Mouse (Mus musculus) stomach, embryonic 14.5 days (tissue): ENCODE data around the gene Upf1. TPM values are rescaled to one million over a fixed set of nuclear protein-coding genes. Genes with fewer than 3 reads are reported as not detected.
A peak's percentile ranks its signal among the peaks of the same experiment; 100 is the strongest.

Experiments
- ATAC-seq: fragments of 200-750 bp; cut with Nextera tagmentation; 2 replicates; pipeline ENCODE4 v1.8.0; 2017; ENCODE audit warnings: low read depth, moderate TSS enrichment; ENCODE audit not compliant: insufficient number of reproducible peaks, insufficient read depth, low FRiP score
- H3K27ac ChIP-seq: fragments of 300-500 bp; sonication (generic); 2 replicates; pipeline ENCODE4 v1.5.1; 2014; ENCODE audit warnings: mild to moderate bottlenecking, low read length, moderate library complexity, mixed read lengths
- H3K27me3 ChIP-seq: fragments of 300-500 bp; sonication (generic); 2 replicates; pipeline ENCODE4 v1.6.1; 2014; ENCODE audit warnings: low read length, control low read depth, mixed read lengths; ENCODE audit not compliant: control insufficient read depth, insufficient read depth
- H3K36me3 ChIP-seq: fragments of 300-500 bp; sonication (generic); 2 replicates; pipeline ENCODE4 v1.6.1; 2014; ENCODE audit warnings: mild to moderate bottlenecking, control low read depth, low read length, moderate library complexity, mixed read lengths; ENCODE audit not compliant: control insufficient read depth, insufficient read depth
- H3K4me1 ChIP-seq: fragments of 300-500 bp; sonication (generic); 2 replicates; pipeline ENCODE4 v1.6.1; 2014; ENCODE audit warnings: low read length, control low read depth, mixed read lengths; ENCODE audit not compliant: control insufficient read depth, insufficient read depth
- H3K4me2 ChIP-seq: fragments of 300-500 bp; sonication (generic); replicated peaks from 2 replicates; pipeline ENCODE4 v1.6.1; 2014; ENCODE audit warnings: low read depth, low read length, control low read depth
- H3K4me3 ChIP-seq: fragments of 300-500 bp; sonication (generic); 2 replicates; pipeline ENCODE4 v1.5.1; 2014; ENCODE audit warnings: low read depth, low read length, control low read depth
- H3K9ac ChIP-seq: fragments of 300-500 bp; sonication (generic); replicated peaks from 2 replicates; pipeline ENCODE4 v1.6.1; 2014; ENCODE audit warnings: low read depth, mild to moderate bottlenecking, control low read depth, low read length, moderate library complexity, mixed read lengths
- H3K9me3 ChIP-seq: fragments of 300-500 bp; sonication (generic); 2 replicates; pipeline ENCODE4 v1.6.1; 2016; ENCODE audit warnings: low read depth, low read length, control low read depth; ENCODE audit not compliant: control insufficient read depth
- WGBS: fragments of 180-500 bp; shearing (Covaris S2); extraction: QIAGEN DNeasy Blood & Tissue Kit; methylation state at CpG from one replicate; pipeline ENCODE4 v1.1.7; 2014; 5-methylcytosine and 5-hydroxymethylcytosine counted together
- polyA plus RNA-seq: library from polyadenylated mRNA; unstranded; fragments of >200 nt; fragmentation: Nextera tagmentation; extraction: Ambion mirVana; gene quantifications from 2 replicates; pipeline ENCODE4 v1.2.1, GENCODE M21; 2014

Gene Upf1
- polyA plus RNA-seq, 1 experiment from 2014 or later = 17.0 TPM

GRCm38 (mm10) chr8:70352000-70352384, 1.1 kb downstream of the Upf1 start:
- H3K9me3 ChIP-seq = no peaks in the 10 kb centered on the region
- 13% methylated on average over 3 of the region's 3 CpGs for WGBS
- peak overlapping the region; percentile 100 for H3K4me2 ChIP-seq
- H3K27me3 ChIP-seq = no peaks in the 10 kb centered on the region
- peak overlapping the region; percentile 81 for H3K9ac ChIP-seq
- H3K4me1 ChIP-seq = peaks cover 27% of the 10 kb centered on the region
- peak overlapping the region; percentile 95 for H3K4me3 ChIP-seq
- no peak for ATAC-seq
- H3K27ac ChIP-seq = 0 out of 2 replicates have a peak overlapping the region, but pooled peaks have one; percentile 15
- peaks cover 6% of the 10 kb centered on the region; the same call in 1 of the 2 replicates for H3K36me3 ChIP-seq

GRCm38 (mm10) chr8:70351035-70351999, 1.8 kb downstream of the Upf1 start:
- Histone ChIP-seq H3K27me3 (no peaks in the 10 kb centered on the region), H3K9ac (peak overlapping the region; percentile 81), H3K9me3 (no peaks in the 10 kb centered on the region), H3K4me3 (peak overlapping the region; percentile 95), H3K4me2 (peak overlapping the region; percentile 100), H3K36me3 (peaks cover 10% of the 10 kb centered on the region; the same call in 1 of the 2 replicates), H3K4me1 (peaks cover 27% of the 10 kb centered on the region), H3K27ac (peak overlapping the region; percentile 15; the same call in 1 of the 2 replicates)
- 38% methylated on average over 15 of the region's 15 CpGs for WGBS
- no peak for ATAC-seq

GRCm38 (mm10) chr8:70347860-70348420, 5.1 kb downstream of the Upf1 start:
- no peak overlapping the region for H3K27ac ChIP-seq
- H3K9me3 ChIP-seq = no peaks in the 10 kb centered on the region
- no peak overlapping the region for H3K4me3 ChIP-seq
- H3K4me2 ChIP-seq = no peak overlapping the region
- peaks cover 21% of the 10 kb centered on the region for H3K4me1 ChIP-seq
- no peak overlapping the region for H3K9ac ChIP-seq
- WGBS = 77% methylated on average over 1 of the region's 1 CpGs
- ATAC-seq = no peak
- H3K36me3 ChIP-seq = peaks cover 16% of the 10 kb centered on the region
- H3K27me3 ChIP-seq = no peaks in the 10 kb centered on the region

DNA sequence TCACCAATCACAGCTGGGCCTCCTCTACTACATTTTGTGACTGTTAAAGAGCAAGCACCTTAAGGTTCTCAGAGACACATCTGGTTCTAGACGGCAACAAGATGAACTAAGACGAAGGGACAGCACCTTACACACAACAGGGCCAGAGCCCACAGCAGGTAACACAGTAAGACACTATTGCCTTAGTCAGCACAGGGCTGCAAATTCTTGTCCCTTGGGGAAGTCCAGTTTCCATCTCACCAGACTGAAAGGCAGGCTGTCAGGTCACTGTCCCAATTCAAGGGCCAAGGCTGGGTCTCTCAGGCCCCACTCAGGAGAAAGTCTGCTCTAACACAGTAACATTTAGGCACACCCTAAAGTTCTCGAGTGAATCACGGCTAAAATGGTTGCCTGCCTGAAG, 5.6 kb downstream of the Upf1 start:
- Histone ChIP-seq H3K36me3 (peaks cover 19% of the 10 kb centered on the region), H3K4me3 (no peak overlapping the region), H3K27me3 (no peaks in the 10 kb centered on the region), H3K4me2 (no peak overlapping the region), H3K9ac (no peak overlapping the region), H3K9me3 (no peaks in the 10 kb centered on the region), H3K27ac (no peak overlapping the region), H3K4me1 (peaks cover 21% of the 10 kb centered on the region)
- WGBS = 82% methylated on average over 4 of the region's 4 CpGs
- no peak for ATAC-seq

- no peak overlapping the region for H3K9ac ChIP-seq
- no peaks in the 10 kb centered on the region for H3K27me3 ChIP-seq
- no peak overlapping the region for H3K4me3 ChIP-seq
- H3K4me1 ChIP-seq = no peaks in the 10 kb centered on the region
- no peak overlapping the region for H3K4me2 ChIP-seq
- 87% methylated on average over 2 of the region's 2 CpGs for WGBS
- ATAC-seq = no peak
- H3K36me3 ChIP-seq = peaks cover 42% of the 10 kb centered on the region
- H3K9me3 ChIP-seq = no peaks in the 10 kb centered on the region
- no peak overlapping the region for H3K27ac ChIP-seq
Observed at GRCm38 (mm10) chr8:70344279-70344678, 8.8 kb downstream of the Upf1 start.

- Histone ChIP-seq H3K4me3 (no peak overlapping the region), H3K9ac (no peak overlapping the region), H3K27me3 (no peaks in the 10 kb centered on the region), H3K9me3 (no peaks in the 10 kb centered on the region), H3K4me1 (no peaks in the 10 kb centered on the region), H3K4me2 (no peak overlapping the region), H3K36me3 (peaks cover 48% of the 10 kb centered on the region), H3K27ac (no peak overlapping the region)
- 53% methylated on average over 6 of the region's 6 CpGs for WGBS
- ATAC-seq = no peak
Observed at GRCm38 (mm10) chr8:70343696-70344095, 9.4 kb downstream of the Upf1 start.

DNA sequence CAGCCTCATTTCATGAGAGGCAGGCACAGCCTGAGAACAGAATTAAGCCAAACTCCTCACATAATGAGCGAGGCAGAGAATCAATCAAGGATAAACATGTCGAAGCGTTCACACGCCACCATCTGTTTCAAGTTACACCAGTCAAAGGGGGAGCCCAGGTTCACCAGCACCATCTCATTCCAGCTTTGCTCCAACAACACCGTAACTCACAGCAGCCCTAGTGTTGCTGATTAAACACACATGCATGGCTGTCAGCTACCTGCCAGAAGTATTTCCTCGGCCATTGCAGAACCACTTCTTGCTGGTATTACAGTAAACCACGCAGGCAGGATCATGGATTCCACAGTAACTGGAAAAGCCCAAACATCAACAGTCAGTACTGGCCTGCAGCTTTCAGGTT, 10.0 kb downstream of the Upf1 start:
- Histone ChIP-seq H3K9me3 (no peaks in the 10 kb centered on the region), H3K36me3 (peaks cover 54% of the 10 kb centered on the region), H3K9ac (no peak overlapping the region), H3K4me2 (no peak overlapping the region), H3K4me3 (no peak overlapping the region), H3K4me1 (no peaks in the 10 kb centered on the region), H3K27ac (no peak overlapping the region), H3K27me3 (no peaks in the 10 kb centered on the region)
- 59% methylated on average over 7 of the region's 7 CpGs for WGBS
- no peak for ATAC-seq

DNA sequence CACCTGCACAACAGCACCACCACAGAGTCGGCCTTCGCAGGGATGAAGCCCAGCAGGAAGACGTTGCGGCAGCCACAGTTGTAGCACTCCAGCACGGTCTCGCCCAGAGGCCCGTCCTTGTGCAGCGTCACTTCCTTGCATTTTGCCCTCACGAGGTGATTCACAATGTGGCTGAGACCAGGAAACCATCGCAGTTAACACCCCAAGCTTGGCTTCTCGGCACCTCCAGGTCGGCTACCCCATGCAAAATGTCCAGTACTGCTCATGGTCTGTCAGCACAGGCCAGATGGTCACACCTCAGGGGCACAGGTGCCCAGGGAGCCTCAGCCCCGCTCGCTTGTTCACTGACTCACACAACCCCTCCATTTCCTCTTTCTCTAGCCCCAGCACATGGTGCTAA, 11.1 kb downstream of the Upf1 start:
- ATAC-seq = no peak
- Histone ChIP-seq H3K4me3 (no peak overlapping the region), H3K9ac (no peak overlapping the region), H3K27me3 (no peaks in the 10 kb centered on the region), H3K27ac (no peak overlapping the region), H3K4me1 (no peaks in the 10 kb centered on the region), H3K9me3 (no peaks in the 10 kb centered on the region), H3K4me2 (no peak overlapping the region), H3K36me3 (peaks cover 65% of the 10 kb centered on the region)
- 92% methylated on average over 14 of the region's 14 CpGs for WGBS
